Mouse (Mus musculus) liver, embryonic 13.5 days (tissue): ENCODE measurements around the gene Stard13. TPM values are rescaled to one million over a fixed set of nuclear protein-coding genes. Genes with fewer than 3 reads are reported as not detected.

Source experiments
- ATAC-seq: fragments of 200-750 bp; cut with Nextera tagmentation; 2 replicates; pipeline ENCODE4 v1.8.0; 2017; ENCODE audit warnings: low read depth, mild to moderate bottlenecking, moderate number of reproducible peaks, moderate library complexity
- DNase-seq: peaks from one replicate; pipeline ENCODE4 v3.0.0; 2022
- H3K27ac ChIP-seq: fragments of 300-500 bp; sonication (generic); 2 replicates; pipeline ENCODE4 v1.5.1; 2015; ENCODE audit warnings: moderate library complexity, mild to moderate bottlenecking, inconsistent platforms
- H3K27me3 ChIP-seq: fragments of 300-500 bp; sonication (generic); 2 replicates; pipeline ENCODE4 v1.6.1; 2015; ENCODE audit warnings: mild to moderate bottlenecking, inconsistent platforms
- H3K36me3 ChIP-seq: fragments of 300-500 bp; sonication (generic); 2 replicates; pipeline ENCODE4 v1.6.1; 2015; ENCODE audit warnings: mild to moderate bottlenecking, inconsistent platforms
- H3K4me1 ChIP-seq: fragments of 300-500 bp; sonication (generic); replicated peaks from 2 replicates; pipeline ENCODE4 v1.6.1; 2015; ENCODE audit warnings: inconsistent platforms
- H3K4me2 ChIP-seq: fragments of 300-500 bp; sonication (generic); 2 replicates; pipeline ENCODE4 v1.6.1; 2015; ENCODE audit warnings: inconsistent platforms, mild to moderate bottlenecking, moderate library complexity
- H3K4me3 ChIP-seq: fragments of 300-500 bp; sonication (generic); replicated peaks from 2 replicates; pipeline ENCODE4 v1.5.1; 2015; ENCODE audit warnings: mild to moderate bottlenecking, inconsistent platforms
- H3K9ac ChIP-seq: fragments of 300-500 bp; sonication (generic); 2 replicates; pipeline ENCODE4 v1.6.1; 2015; ENCODE audit warnings: mild to moderate bottlenecking, inconsistent platforms
- H3K9me3 ChIP-seq: fragments of 300-500 bp; sonication (generic); replicated peaks from 2 replicates; pipeline ENCODE4 v1.6.1; 2016; ENCODE audit warnings: inconsistent platforms
- WGBS: fragments of 180-500 bp; shearing (Covaris S2); methylation state at CpG from one replicate; pipeline ENCODE4 v1.1.7; 2015; ENCODE audit not compliant: insufficient replicate concordance; 5-methylcytosine and 5-hydroxymethylcytosine counted together
- polyA plus RNA-seq: library from polyadenylated mRNA; unstranded; fragments of >200 nt; fragmentation: Nextera tagmentation; extraction: Ambion mirVana; gene quantifications from 2 replicates; pipeline ENCODE4 v1.2.1, GENCODE M21; 2015

The Stard13 gene
- polyA plus RNA-seq: 1.2 TPM in 2 replicates

- Histone ChIP-seq H3K4me1 (0 out of 2 replicates have a peak, but pooled peaks cover 3% of the 10 kb centered on the region), H3K4me3 (peak within 1 kb of the TSS; percentile 52), H3K9ac (peak within 1 kb of the TSS; percentile 55; the same call in 1 of the 2 replicates), H3K36me3 (no peaks in the 10 kb centered on the region), H3K9me3 (no peaks in the 10 kb centered on the region), H3K4me2 (peak within 1 kb of the TSS; percentile 67), H3K27me3 (peaks cover 30% of the 10 kb centered on the region), H3K27ac (no peak within 1 kb of the TSS)
- ATAC-seq (peak; percentile 49), DNase-seq (no peak)
- 2% methylated on average over 49 of the region's 49 CpGs for WGBS
Measured at GRCm38 (mm10) chr5:151233400-151234031, at the start of gene Stard13. Gene Stard13 (minus strand): TSS chr5:151233836.

DNA sequence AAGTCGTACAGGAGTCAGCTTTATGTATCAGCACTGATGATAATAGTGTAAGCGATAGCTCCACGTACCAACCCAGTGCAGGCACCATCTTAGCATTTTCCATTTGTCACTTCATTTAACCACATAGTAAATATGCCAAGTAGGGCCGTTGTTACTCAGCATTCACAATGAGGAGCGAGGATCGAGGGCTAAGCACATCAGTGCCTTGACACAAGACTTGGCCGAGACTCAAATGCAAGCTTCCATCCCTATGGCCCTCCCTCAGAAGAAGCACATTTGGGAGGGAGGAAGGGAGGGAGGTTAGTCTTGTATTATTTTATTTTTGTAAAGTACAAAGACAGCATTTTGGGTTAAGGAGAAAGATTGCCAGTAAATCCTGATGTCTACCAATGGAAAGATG lies 45.9 kb upstream of the Stard13 start:
- Histone ChIP-seq H3K9me3 (no peaks in the 10 kb centered on the region), H3K4me3 (no peak overlapping the region), H3K27ac (no peak overlapping the region), H3K4me2 (no peak overlapping the region), H3K27me3 (no peaks in the 10 kb centered on the region), H3K4me1 (no peaks in the 10 kb centered on the region), H3K9ac (no peak overlapping the region), H3K36me3 (no peaks in the 10 kb centered on the region)
- DNase-seq: no peak
- ATAC-seq: no peak
- 77% methylated on average over 7 of the region's 7 CpGs for whole genome bisulfite sequencing

- no peaks in the 10 kb centered on the region for H3K9me3 ChIP-seq
- H3K4me1 ChIP-seq: no peaks in the 10 kb centered on the region
- H3K27ac ChIP-seq: no peak overlapping the region
- 65% methylated on average over 6 of the region's 6 CpGs for WGBS
- no peak overlapping the region for H3K4me2 ChIP-seq
- H3K4me3 ChIP-seq: no peak overlapping the region
- no peak for DNase-seq
- H3K27me3 ChIP-seq: no peaks in the 10 kb centered on the region
- H3K9ac ChIP-seq: no peak overlapping the region
- no peak for ATAC-seq
- no peaks in the 10 kb centered on the region for H3K36me3 ChIP-seq
Measured at GRCm38 (mm10) chr5:151277927-151278326, 44.3 kb upstream of the Stard13 start.

DNA sequence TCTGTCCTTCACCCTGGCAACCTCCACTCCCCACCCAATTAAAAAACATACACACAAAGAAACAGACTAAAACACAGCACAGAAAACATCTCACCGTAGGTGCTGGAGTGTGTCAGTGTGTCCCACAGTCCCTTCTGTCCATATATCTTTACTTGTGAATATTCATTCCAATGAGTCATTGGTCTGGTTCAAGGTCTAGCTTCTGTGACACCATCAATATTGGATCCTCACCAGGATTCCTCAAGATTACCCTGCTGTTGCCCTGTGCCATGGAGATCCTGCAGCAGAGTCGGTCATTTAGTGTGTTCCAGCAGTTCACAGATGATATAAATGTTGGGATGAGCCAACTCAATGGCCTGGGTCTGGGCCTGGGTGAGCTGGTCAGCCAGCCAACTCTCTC lies 42.4 kb upstream of the Stard13 start:
- H3K4me1 ChIP-seq: no peaks in the 10 kb centered on the region
- H3K27me3 ChIP-seq: no peaks in the 10 kb centered on the region
- no peak overlapping the region for H3K4me3 ChIP-seq
- H3K36me3 ChIP-seq: no peaks in the 10 kb centered on the region
- no peak overlapping the region for H3K4me2 ChIP-seq
- ATAC-seq (no peak), DNase-seq (no peak)
- no peak overlapping the region for H3K27ac ChIP-seq
- H3K9me3 ChIP-seq: no peaks in the 10 kb centered on the region
- H3K9ac ChIP-seq: no peak overlapping the region
- WGBS: 57% methylated on average over 2 of the region's 2 CpGs

- WGBS: 57% methylated on average over 6 of the region's 6 CpGs
- no peak overlapping the region for H3K4me2 ChIP-seq
- ATAC-seq (no peak), DNase-seq (no peak)
- H3K27me3 ChIP-seq: no peaks in the 10 kb centered on the region
- H3K9me3 ChIP-seq: no peaks in the 10 kb centered on the region
- no peak overlapping the region for H3K27ac ChIP-seq
- no peaks in the 10 kb centered on the region for H3K4me1 ChIP-seq
- no peaks in the 10 kb centered on the region for H3K36me3 ChIP-seq
- H3K9ac ChIP-seq: no peak overlapping the region
- no peak overlapping the region for H3K4me3 ChIP-seq
Measured at GRCm38 (mm10) chr5:151274265-151274664, 40.6 kb upstream of the Stard13 start.

- H3K4me1 ChIP-seq: no peaks in the 10 kb centered on the region
- H3K4me3 ChIP-seq: no peak overlapping the region
- ATAC-seq: 0 out of 2 replicates have a peak, but pooled peaks have one; percentile 43
- H3K27me3 ChIP-seq: no peaks in the 10 kb centered on the region
- no peaks in the 10 kb centered on the region for H3K36me3 ChIP-seq
- H3K9ac ChIP-seq: no peak overlapping the region
- H3K27ac ChIP-seq: no peak overlapping the region
- DNase-seq: no peak
- WGBS: 53% methylated on average over 5 of the region's 5 CpGs
- H3K9me3 ChIP-seq: no peaks in the 10 kb centered on the region
- H3K4me2 ChIP-seq: no peak overlapping the region
Measured at GRCm38 (mm10) chr5:151270815-151271214, 37.2 kb upstream of the Stard13 start.

- no peak for DNase-seq
- Histone ChIP-seq H3K9ac (no peak overlapping the region), H3K4me3 (no peak overlapping the region), H3K9me3 (no peaks in the 10 kb centered on the region), H3K36me3 (no peaks in the 10 kb centered on the region), H3K27ac (no peak overlapping the region), H3K4me1 (no peaks in the 10 kb centered on the region), H3K27me3 (no peaks in the 10 kb centered on the region), H3K4me2 (no peak overlapping the region)
- ATAC-seq: no peak
- 69% methylated on average over 14 of the region's 14 CpGs for WGBS
Measured at GRCm38 (mm10) chr5:151266896-151267634, 33.4 kb upstream of the Stard13 start.

DNA sequence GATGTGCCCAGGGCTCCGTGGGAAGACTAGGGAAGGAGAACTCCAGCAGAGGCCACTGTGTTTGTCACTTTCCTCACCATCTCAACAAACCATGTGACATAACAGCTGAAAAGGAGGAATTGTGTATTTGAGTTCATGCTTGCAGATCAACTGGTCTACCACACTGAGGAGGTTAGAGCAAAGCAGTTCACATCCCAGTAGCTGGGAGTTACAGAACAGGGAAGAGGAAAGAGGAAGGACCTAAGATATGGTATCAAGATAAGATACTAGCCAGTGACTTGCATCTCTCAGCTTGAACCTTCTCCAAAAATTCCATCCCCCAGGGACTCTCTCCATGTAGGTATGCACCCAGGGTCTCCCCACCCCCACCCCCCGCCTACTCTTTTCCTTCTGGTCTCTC lies 27.9 kb upstream of the Stard13 start:
- H3K27ac ChIP-seq: no peak overlapping the region
- DNase-seq (no peak), ATAC-seq (no peak)
- no peak overlapping the region for H3K4me2 ChIP-seq
- H3K4me1 ChIP-seq: no peaks in the 10 kb centered on the region
- 53% methylated on average over 2 of the region's 2 CpGs for WGBS
- no peaks in the 10 kb centered on the region for H3K36me3 ChIP-seq
- no peaks in the 10 kb centered on the region for H3K27me3 ChIP-seq
- no peak overlapping the region for H3K4me3 ChIP-seq
- no peaks in the 10 kb centered on the region for H3K9me3 ChIP-seq
- no peak overlapping the region for H3K9ac ChIP-seq

GRCm38 (mm10) chr5:151252213-151252612 lies 18.6 kb upstream of the Stard13 start:
- DNase-seq: no peak
- H3K27ac ChIP-seq: no peak overlapping the region
- no peak for ATAC-seq
- H3K27me3 ChIP-seq: no peaks in the 10 kb centered on the region
- no peak overlapping the region for H3K9ac ChIP-seq
- peaks cover 33% of the 10 kb centered on the region for H3K4me1 ChIP-seq
- H3K4me3 ChIP-seq: no peak overlapping the region
- no peak overlapping the region for H3K4me2 ChIP-seq
- H3K9me3 ChIP-seq: no peaks in the 10 kb centered on the region
- no peaks in the 10 kb centered on the region for H3K36me3 ChIP-seq
- WGBS: 66% methylated on average over 8 of the region's 8 CpGs

- Histone ChIP-seq H3K36me3 (no peaks in the 10 kb centered on the region), H3K4me2 (no peak overlapping the region), H3K27me3 (no peaks in the 10 kb centered on the region), H3K9me3 (no peaks in the 10 kb centered on the region), H3K27ac (no peak overlapping the region), H3K4me3 (no peak overlapping the region), H3K9ac (no peak overlapping the region), H3K4me1 (peaks cover 38% of the 10 kb centered on the region)
- no peak for ATAC-seq
- 79% methylated on average over 8 of the region's 8 CpGs for WGBS
- no peak for DNase-seq
Measured at GRCm38 (mm10) chr5:151251656-151252055, 18.0 kb upstream of the Stard13 start.

DNA sequence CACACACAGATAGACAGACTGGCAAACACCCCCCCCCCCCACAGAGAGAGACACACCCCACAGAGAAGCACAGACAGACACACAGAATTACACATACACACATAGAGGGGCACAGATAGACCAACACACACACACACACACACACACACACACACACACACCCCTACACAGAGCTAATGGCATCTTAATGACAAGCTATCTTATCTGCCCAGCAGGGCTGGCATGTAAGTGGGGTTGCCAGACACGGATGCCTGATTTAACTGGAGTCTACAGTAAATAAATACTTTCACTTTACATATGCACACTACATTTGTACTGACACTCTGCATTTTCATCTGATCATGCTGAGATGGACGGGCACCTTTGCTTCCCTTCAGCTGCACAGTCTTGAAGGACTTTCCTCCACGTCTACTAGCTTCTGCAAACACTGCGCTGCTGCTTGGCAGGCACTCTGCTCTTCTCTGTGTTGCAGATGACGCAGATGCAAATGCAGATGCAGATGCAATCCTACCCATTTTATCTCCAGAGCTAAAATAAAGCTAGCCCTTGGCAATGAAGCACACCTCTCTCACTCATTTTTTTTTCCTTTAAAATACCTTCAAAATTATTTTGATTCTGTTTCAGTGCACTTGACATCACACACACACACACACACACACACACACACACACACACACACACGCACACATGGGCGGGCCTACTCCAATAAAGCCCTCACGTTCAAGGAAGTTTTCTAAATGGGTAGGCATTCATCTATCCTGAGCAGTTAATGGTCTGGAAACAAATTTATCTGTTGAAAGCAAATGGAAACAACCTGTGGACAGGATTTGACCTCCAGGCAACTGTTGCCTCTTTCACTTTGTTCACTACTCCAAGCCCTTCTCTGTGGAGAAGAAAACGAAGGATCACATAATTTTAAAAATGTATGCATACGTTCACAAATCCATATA lies 15.3 kb upstream of the Stard13 start:
- Histone ChIP-seq H3K4me2 (peak overlapping the region; percentile 36), H3K27me3 (no peaks in the 10 kb centered on the region), H3K9me3 (no peaks in the 10 kb centered on the region), H3K9ac (no peak overlapping the region), H3K4me1 (peaks cover 45% of the 10 kb centered on the region), H3K36me3 (no peaks in the 10 kb centered on the region), H3K4me3 (peak overlapping the region; percentile 20), H3K27ac (peak overlapping the region; percentile 74)
- peak; percentile 94 for ATAC-seq
- WGBS: 54% methylated on average over 10 of the region's 10 CpGs
- DNase-seq: peak; percentile 39
